Mouse (Mus musculus) layer of hippocampus, adult 2 months (tissue): ENCODE measurements around the gene Golph3. TPM values are rescaled to one million over a fixed set of nuclear protein-coding genes. Genes with fewer than 3 reads are reported as not detected.

Source experiments
- DNase-seq, 2 experiments: peaks; one replicate each; pipeline ENCODE4 v3.0.0; 2022; ENCODE audit warnings: low spot score in 2 of 2
- H3K27ac ChIP-seq: fragments of 200-600 bp; 2 replicates; pipeline ENCODE4 v1.8.1; 2022
- H3K4me3 ChIP-seq: fragments of 200-600 bp; 2 replicates; pipeline ENCODE4 v1.8.1; 2022; ENCODE audit warnings: mild to moderate bottlenecking
- CTCF ChIP-seq: fragments of 200-600 bp; conservative IDR thresholded peaks from 2 replicates; pipeline ENCODE4 v1.8.1; 2022; ENCODE audit warnings: antibody characterized with exemption, mild to moderate bottlenecking, moderate library complexity
- total RNA-seq, 2 experiments: library from RNA; stranded (reverse); gene quantifications; 2 replicates each; pipeline ENCODE4 v1.2.3; 2021

Golph3 gene
- total RNA-seq, 2 experiments from 2014 or later: 91.3 to 94.5 TPM

- H3K27ac ChIP-seq: peak overlapping the region; percentile 100
- peak overlapping the region; percentile 99 for H3K4me3 ChIP-seq
- TF ChIP-seq CTCF: no peak
- DNase-seq: no peak
These were observed 1.6 kb downstream of the Golph3 start for GRCm38 (mm10) chr15:12322676-12323402.

GRCm38 (mm10) chr15:12324326-12324725, 3.1 kb downstream of the Golph3 start:
- H3K27ac ChIP-seq: no peak overlapping the region
- DNase-seq: no peak
- H3K4me3 ChIP-seq: no peak overlapping the region
- TF ChIP-seq CTCF: no peak

- no peak for DNase-seq
- TF ChIP-seq CTCF: no peak
- Histone ChIP-seq H3K4me3 (no peak overlapping the region), H3K27ac (no peak overlapping the region)
These were observed 9.1 kb downstream of the Golph3 start for GRCm38 (mm10) chr15:12330389-12330788.

GRCm38 (mm10) chr15:12330892-12331291, 9.6 kb downstream of the Golph3 start:
- Histone ChIP-seq H3K27ac (no peak overlapping the region), H3K4me3 (no peak overlapping the region)
- DNase-seq: no peak
- no peak for TF ChIP-seq CTCF

- H3K4me3 ChIP-seq: no peak overlapping the region
- DNase-seq: no peak
- TF ChIP-seq CTCF: no peak
- H3K27ac ChIP-seq: no peak overlapping the region
These were observed 10.1 kb downstream of the Golph3 start for GRCm38 (mm10) chr15:12331300-12331699.

GRCm38 (mm10) chr15:12334381-12334780, 13.1 kb downstream of the Golph3 start:
- Histone ChIP-seq H3K4me3 (no peak overlapping the region), H3K27ac (no peak overlapping the region)
- no peak for DNase-seq
- no peak for TF ChIP-seq CTCF

GRCm38 (mm10) chr15:12337030-12337778, 16.0 kb downstream of the Golph3 start:
- Histone ChIP-seq H3K4me3 (no peak overlapping the region), H3K27ac (no peak overlapping the region)
- DNase-seq: no peak
- TF ChIP-seq CTCF: 0 out of 2 replicates have a peak, but pooled peaks have one; percentile 6

GRCm38 (mm10) chr15:12337779-12338137, 16.5 kb downstream of the Golph3 start:
- TF ChIP-seq CTCF: no peak
- Histone ChIP-seq H3K27ac (no peak overlapping the region), H3K4me3 (no peak overlapping the region)
- no peak for DNase-seq

- TF ChIP-seq CTCF: no peak
- Histone ChIP-seq H3K27ac (no peak overlapping the region), H3K4me3 (no peak overlapping the region)
- DNase-seq: no peak
These were observed 19.5 kb downstream of the Golph3 start for GRCm38 (mm10) chr15:12340536-12341400.

- DNase-seq: no peak
- Histone ChIP-seq H3K4me3 (no peak overlapping the region), H3K27ac (no peak overlapping the region)
- TF ChIP-seq CTCF: no peak
These were observed 20.1 kb downstream of the Golph3 start for GRCm38 (mm10) chr15:12341401-12341758.

GRCm38 (mm10) chr15:12346916-12347315, 25.7 kb downstream of the Golph3 start:
- TF ChIP-seq CTCF: no peak
- DNase-seq: no peak
- Histone ChIP-seq H3K27ac (no peak overlapping the region), H3K4me3 (no peak overlapping the region)

- H3K27ac ChIP-seq: no peak overlapping the region
- DNase-seq: no peak
- H3K4me3 ChIP-seq: no peak overlapping the region
- no peak for TF ChIP-seq CTCF
These were observed 27.7 kb downstream of the Golph3 start for GRCm38 (mm10) chr15:12348950-12349349.

- Histone ChIP-seq H3K4me3 (no peak overlapping the region), H3K27ac (no peak overlapping the region)
- TF ChIP-seq CTCF: no peak
- DNase-seq: no peak
These were observed 28.6 kb downstream of the Golph3 start for GRCm38 (mm10) chr15:12349840-12350239.
